Mouse (Mus musculus): Measurements from ENCODE around the gene Dhtkd1.

DNA sequence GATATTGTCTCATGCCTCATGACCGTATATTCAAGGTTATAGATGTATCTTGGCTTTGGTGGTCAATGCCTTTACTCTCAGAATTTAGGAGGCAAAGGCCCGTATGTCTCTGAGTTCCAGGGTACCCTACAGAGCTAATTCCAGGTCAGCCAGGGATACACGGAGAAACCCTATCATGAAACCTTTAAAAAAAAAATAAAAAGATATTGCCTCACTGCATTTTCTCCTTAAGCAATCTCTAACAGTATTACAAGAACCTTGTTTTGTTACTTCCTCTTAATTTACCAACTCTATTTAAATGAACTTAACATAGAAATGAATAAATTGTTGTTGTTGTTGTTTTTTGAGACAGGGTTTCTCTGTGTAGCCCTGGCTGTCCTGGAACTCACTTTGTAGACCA, 23.4 kb upstream of the Dhtkd1 start:
- TF ChIP-seq POLR2A (IDR thresholded peaks at IDR 0.05; ENCODE audit: low read depth, low read length): no peak
- TF ChIP-seq CTCF (IDR thresholded peaks at IDR 0.05; ENCODE audit: borderline replicate concordance, insufficient read depth, low read length): no peak
